Mouse (Mus musculus) myocyte (in vitro differentiated cells): ENCODE data around the gene Mllt11. TPM values are rescaled to one million over a fixed set of nuclear protein-coding genes. Genes with fewer than 3 reads are reported as not detected.

Source experiments
- H3K27me3 ChIP-seq: one replicate; pipeline ENCODE4 v1.6.1; 2011; ENCODE audit not compliant: control insufficient read depth, insufficient read depth, insufficient read length
- H3K36me3 ChIP-seq: one replicate; pipeline ENCODE4 v1.6.1; 2011; ENCODE audit not compliant: control insufficient read depth, insufficient read depth
- H3K4me2 ChIP-seq: one replicate; pipeline ENCODE4 v1.6.1; 2011; ENCODE audit warnings: low read depth, control low read depth
- H3K4me3 ChIP-seq: one replicate; pipeline ENCODE4 v1.5.1; 2011; ENCODE audit warnings: mild to moderate bottlenecking, control low read depth, moderate library complexity
- H3K79me2 ChIP-seq: one replicate; pipeline ENCODE4 v1.6.1; 2011; ENCODE audit not compliant: control insufficient read depth, insufficient read depth
- H3ac ChIP-seq: one replicate; pipeline ENCODE4 v1.6.1; 2011; ENCODE audit not compliant: control insufficient read depth, insufficient read length
- CEBPB ChIP-seq: IDR thresholded peaks from 2 replicates; pipeline ENCODE4 v1.6.1; 2011; ENCODE audit warnings: mild to moderate bottlenecking, moderate library complexity; ENCODE audit not compliant: poor library complexity, insufficient read depth, severe bottlenecking
- E2F4 ChIP-seq: IDR thresholded peaks from one replicate; pipeline ENCODE4 v1.6.1; 2011; ENCODE audit warnings: mild to moderate bottlenecking, control low read depth, moderate library complexity; ENCODE audit not compliant: insufficient read depth
- MAX ChIP-seq: IDR thresholded peaks from one replicate; pipeline ENCODE4 v1.6.1; 2011; ENCODE audit warnings: low read depth, mild to moderate bottlenecking, control low read depth
- MYOD1 ChIP-seq, 3 experiments: IDR thresholded peaks; one replicate each; pipeline ENCODE4 v1.6.1; 2011; ENCODE audit warnings: control low read depth in 2 of 3, low read depth in 2 of 3, mild to moderate bottlenecking in 2 of 3, moderate library complexity in 1 of 3; ENCODE audit not compliant: insufficient read length in 2 of 3, control insufficient read depth in 1 of 3
- MYOG ChIP-seq, 3 experiments: IDR thresholded peaks; one replicate each; pipeline ENCODE4 v1.6.1; 2011; ENCODE audit warnings: control low read depth in 2 of 3, low read depth in 2 of 3, mild to moderate bottlenecking in 2 of 3; ENCODE audit not compliant: insufficient read length in 2 of 3, control insufficient read depth in 1 of 3, insufficient read depth in 1 of 3
- POLR2A ChIP-seq: IDR thresholded peaks from one replicate; pipeline ENCODE4 v1.6.1; 2011; ENCODE audit warnings: low read depth, mild to moderate bottlenecking, control low read depth, moderate library complexity; ENCODE audit not compliant: insufficient read length
- POLR2AphosphoS2 ChIP-seq: IDR thresholded peaks from one replicate; pipeline ENCODE4 v1.6.1; 2011; ENCODE audit warnings: low read depth, control low read depth; ENCODE audit not compliant: insufficient read length
- REST ChIP-seq: IDR thresholded peaks from one replicate; pipeline ENCODE4 v1.6.1; 2011; ENCODE audit warnings: mild to moderate bottlenecking, control low read depth, moderate library complexity; ENCODE audit not compliant: insufficient read depth, insufficient read length
- SRF ChIP-seq: IDR thresholded peaks from one replicate; pipeline ENCODE4 v1.6.1; 2011; ENCODE audit warnings: low read depth; ENCODE audit not compliant: control insufficient read depth, insufficient read length
- TCF12 ChIP-seq: IDR thresholded peaks from one replicate; pipeline ENCODE4 v1.6.1; 2011; ENCODE audit warnings: mild to moderate bottlenecking, control low read depth; ENCODE audit not compliant: poor library complexity, insufficient read depth, severe bottlenecking
- TCF3 ChIP-seq: IDR thresholded peaks from one replicate; pipeline ENCODE4 v1.6.1; 2011; ENCODE audit warnings: low read depth, control low read depth; ENCODE audit not compliant: insufficient read length
- USF1 ChIP-seq: IDR thresholded peaks from one replicate; pipeline ENCODE4 v1.6.1; 2011; ENCODE audit warnings: low read depth, mild to moderate bottlenecking, control low read depth, moderate library complexity
- polyA plus RNA-seq: library from polyadenylated mRNA; unstranded; fragments of >200 nt; fragmentation: generic; extraction: Trizol; gene quantifications from one replicate; pipeline ENCODE4 v1.2.1, GENCODE M21; 2012; ENCODE audit warnings: missing spikeins

Gene Mllt11
- polyA plus RNA-seq, 1 experiment, result 51.9 TPM

GRCm38 (mm10) chr3:95176500-95176899 lies 55.5 kb downstream of the Mllt11 start:
- Histone ChIP-seq H3K79me2 (no peaks in the 10 kb centered on the region), H3ac (no peak overlapping the region), H3K4me2 (no peak overlapping the region), H3K36me3 (no peaks in the 10 kb centered on the region), H3K4me3 (no peak overlapping the region), H3K27me3 (no peaks in the 10 kb centered on the region)
- no peak for TF ChIP-seq TCF12
- no peak for TF ChIP-seq POLR2A
- TF ChIP-seq TCF3, result no peak
- no peak for TF ChIP-seq MAX
- no peak for TF ChIP-seq CEBPB
- no peak for TF ChIP-seq USF1
- TF ChIP-seq POLR2AphosphoS2, result no peak
- no peak for TF ChIP-seq E2F4
- TF ChIP-seq SRF, result no peak
- TF ChIP-seq MYOD1 (IDR thresholded peaks at IDR 0.05; ENCODE audit: control insufficient read depth in 1 of 3, insufficient read length in 2 of 3, low read depth in 2 of 3), result no peak
- no peak for TF ChIP-seq REST
- no peak for TF ChIP-seq MYOG (IDR thresholded peaks at IDR 0.05; ENCODE audit: control insufficient read depth in 1 of 3, insufficient read depth in 1 of 3, insufficient read length in 2 of 3, low read depth in 2 of 3)

GRCm38 (mm10) chr3:95174011-95174592 lies 57.9 kb downstream of the Mllt11 start:
- TF ChIP-seq TCF12 (no peak), USF1 (no peak), POLR2A (no peak), CEBPB (no peak), TCF3 (no peak), SRF (no peak), MYOG (IDR thresholded peaks at IDR 0.05; ENCODE audit: control insufficient read depth in 1 of 3, insufficient read depth in 1 of 3, insufficient read length in 2 of 3, low read depth in 2 of 3) (no peak), MAX (no peak)
- Histone ChIP-seq H3K79me2 (no peaks in the 10 kb centered on the region), H3K27me3 (no peaks in the 10 kb centered on the region)

GRCm38 (mm10) chr3:95173256-95173949 lies 58.6 kb downstream of the Mllt11 start:
- Histone ChIP-seq H3K4me2 (no peak overlapping the region), H3K36me3 (no peaks in the 10 kb centered on the region), H3K79me2 (no peaks in the 10 kb centered on the region), H3K27me3 (no peaks in the 10 kb centered on the region), H3K4me3 (no peak overlapping the region), H3ac (no peak overlapping the region)
- no peak for TF ChIP-seq CEBPB
- no peak for TF ChIP-seq TCF3
- TF ChIP-seq MYOD1 (IDR thresholded peaks at IDR 0.05; ENCODE audit: control insufficient read depth in 1 of 3, insufficient read length in 2 of 3, low read depth in 2 of 3), result no peak
- TF ChIP-seq MYOG (IDR thresholded peaks at IDR 0.05; ENCODE audit: control insufficient read depth in 1 of 3, insufficient read depth in 1 of 3, insufficient read length in 2 of 3, low read depth in 2 of 3), result no peak
- TF ChIP-seq E2F4, result no peak
- no peak for TF ChIP-seq REST
- no peak for TF ChIP-seq MAX
- no peak for TF ChIP-seq POLR2A
- no peak for TF ChIP-seq USF1
- TF ChIP-seq SRF, result no peak
- no peak for TF ChIP-seq TCF12
- TF ChIP-seq POLR2AphosphoS2, result no peak

More at GRCm38 (mm10) chr3:95174011-95174592, 57.9 kb downstream of the Mllt11 start:
- Histone ChIP-seq H3K4me3 (no peak overlapping the region), H3ac (no peak overlapping the region), H3K4me2 (no peak overlapping the region), H3K36me3 (no peaks in the 10 kb centered on the region)

DNA sequence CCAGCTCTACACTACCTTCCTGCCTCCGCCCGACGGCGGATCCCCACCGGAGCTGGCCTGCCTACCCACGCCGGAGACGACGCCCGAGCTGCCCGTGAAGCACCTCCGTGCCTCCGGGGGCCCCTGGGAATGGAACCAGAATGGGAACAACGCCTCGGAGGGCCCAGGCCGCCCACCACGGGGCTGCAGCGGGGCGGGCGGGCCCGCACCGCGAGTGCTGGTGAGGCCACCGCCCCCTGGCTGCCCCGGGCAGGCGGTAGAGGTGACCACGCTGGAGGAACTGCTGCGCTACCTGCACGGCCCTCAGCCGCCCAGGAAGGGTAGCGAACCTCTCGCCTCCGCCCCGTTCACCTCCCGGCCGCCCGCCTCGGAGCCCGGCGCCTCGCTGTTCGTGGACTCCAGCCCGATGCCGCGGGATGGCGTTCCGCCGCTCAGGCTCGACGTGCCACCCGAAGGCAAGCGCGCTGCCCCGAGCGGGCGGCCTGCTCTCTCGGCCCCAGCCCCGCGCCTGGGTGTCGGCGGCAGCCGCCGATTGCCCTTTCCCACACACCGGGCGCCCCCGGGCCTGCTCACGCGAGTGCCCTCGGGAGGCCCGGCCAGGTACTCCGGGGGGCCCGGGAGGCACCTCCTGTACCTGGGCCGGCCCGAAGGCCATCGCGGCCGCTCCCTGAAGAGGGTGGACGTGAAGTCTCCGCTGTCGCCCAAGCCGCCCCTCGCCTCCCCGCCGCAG lies 59.3 kb downstream of the Mllt11 start:
- no peak overlapping the region for H3K4me3 ChIP-seq
- H3K36me3 ChIP-seq, result no peaks in the 10 kb centered on the region
- H3K27me3 ChIP-seq, result no peaks in the 10 kb centered on the region

More for the DNA sequence above, 59.3 kb downstream of the Mllt11 start:
- Histone ChIP-seq H3K79me2 (no peaks in the 10 kb centered on the region), H3ac (no peak overlapping the region), H3K4me2 (no peak overlapping the region)
- TF ChIP-seq MAX (no peak), CEBPB (no peak), POLR2AphosphoS2 (no peak), REST (no peak), MYOD1 (IDR thresholded peaks at IDR 0.05; ENCODE audit: control insufficient read depth in 1 of 3, insufficient read length in 2 of 3, low read depth in 2 of 3) (no peak), SRF (no peak), TCF3 (no peak), TCF12 (no peak), USF1 (no peak), E2F4 (no peak), POLR2A (no peak), MYOG (IDR thresholded peaks at IDR 0.05; ENCODE audit: control insufficient read depth in 1 of 3, insufficient read depth in 1 of 3, insufficient read length in 2 of 3, low read depth in 2 of 3) (no peak)
